Mouse (Mus musculus) T-cell, adult 2 months (primary cell): ENCODE measurements at regions not wholly inside any gene's neighbourhood (a gene's known extent, or its start where the extent isn't known, plus 50 kb on each side); places are given as distances from the start of the nearest gene placed in this dataset.
A peak's percentile ranks its signal among the peaks of the same experiment; 100 is the strongest.

ENCODE experiments used
- DNase-seq: peaks from one replicate; pipeline ENCODE4 v3.0.0; 2022; ENCODE audit warnings: low spot score

GRCm38 (mm10) chr12:73491370-73491769 lies 54.8 kb downstream of the Tmem30b start:
- DNase-seq = no peak

- DNase-seq = no peak
Measured at GRCm38 (mm10) chr12:73482858-73483257, 63.3 kb downstream of the Tmem30b start.

GRCm38 (mm10) chr12:73482275-73482674 lies 63.9 kb downstream of the Tmem30b start:
- no peak for DNase-seq

GRCm38 (mm10) chr12:73481705-73482104 lies 64.5 kb downstream of the Tmem30b start:
- DNase-seq = no peak

GRCm38 (mm10) chr12:73481165-73481564 lies 65.0 kb downstream of the Tmem30b start:
- DNase-seq = no peak

- no peak for DNase-seq
Measured at GRCm38 (mm10) chr12:73480610-73480971, 65.6 kb downstream of the Tmem30b start.

GRCm38 (mm10) chr12:73479932-73480609 lies 66.1 kb downstream of the Tmem30b start:
- no peak for DNase-seq

- DNase-seq = no peak
Measured at GRCm38 (mm10) chr12:73478641-73479040, 67.6 kb downstream of the Tmem30b start.

- no peak for DNase-seq
Measured at GRCm38 (mm10) chr12:73476421-73476858, 69.8 kb downstream of the Tmem30b start.

- DNase-seq = no peak
Measured at GRCm38 (mm10) chr12:73475774-73476173, 70.4 kb downstream of the Tmem30b start.

GRCm38 (mm10) chr12:73475020-73475419 lies 71.2 kb downstream of the Tmem30b start:
- no peak for DNase-seq

- no peak for DNase-seq
Measured at GRCm38 (mm10) chr12:73473111-73473510, 73.1 kb downstream of the Tmem30b start.

GRCm38 (mm10) chr12:73471966-73472365 lies 74.2 kb downstream of the Tmem30b start:
- DNase-seq = no peak

GRCm38 (mm10) chr12:73466484-73466883 lies 79.7 kb downstream of the Tmem30b start:
- no peak for DNase-seq

GRCm38 (mm10) chr12:73465975-73466374 lies 80.2 kb downstream of the Tmem30b start:
- DNase-seq = no peak

- no peak for DNase-seq
Measured at GRCm38 (mm10) chr12:73464311-73464710, 81.9 kb downstream of the Tmem30b start.

- DNase-seq = no peak
Measured at GRCm38 (mm10) chr12:73462091-73462490, 84.1 kb downstream of the Tmem30b start.

- DNase-seq = no peak
Measured at GRCm38 (mm10) chr12:73460291-73460761, 85.9 kb downstream of the Tmem30b start.

GRCm38 (mm10) chr12:73451257-73451656 lies 94.9 kb downstream of the Tmem30b start:
- no peak for DNase-seq

- DNase-seq = no peak
Measured at GRCm38 (mm10) chr12:73450541-73450940, 95.7 kb downstream of the Tmem30b start.

GRCm38 (mm10) chr12:73449911-73450520 lies 96.2 kb downstream of the Tmem30b start:
- DNase-seq = peak; percentile 24

- no peak for DNase-seq
Measured at GRCm38 (mm10) chr12:73449069-73449468, 97.1 kb downstream of the Tmem30b start.

- DNase-seq = no peak
Measured at GRCm38 (mm10) chr12:73448388-73448965, 97.7 kb downstream of the Tmem30b start.
